Mouse (Mus musculus): ENCODE measurements around the gene Stx12. TPM values are rescaled to one million over a fixed set of nuclear protein-coding genes. Genes with fewer than 3 reads are reported as not detected.

Gene Stx12
- total and polyA plus RNA-seq, 2 experiments from 2014 or later, result 48.5 to 59.7 TPM

DNA sequence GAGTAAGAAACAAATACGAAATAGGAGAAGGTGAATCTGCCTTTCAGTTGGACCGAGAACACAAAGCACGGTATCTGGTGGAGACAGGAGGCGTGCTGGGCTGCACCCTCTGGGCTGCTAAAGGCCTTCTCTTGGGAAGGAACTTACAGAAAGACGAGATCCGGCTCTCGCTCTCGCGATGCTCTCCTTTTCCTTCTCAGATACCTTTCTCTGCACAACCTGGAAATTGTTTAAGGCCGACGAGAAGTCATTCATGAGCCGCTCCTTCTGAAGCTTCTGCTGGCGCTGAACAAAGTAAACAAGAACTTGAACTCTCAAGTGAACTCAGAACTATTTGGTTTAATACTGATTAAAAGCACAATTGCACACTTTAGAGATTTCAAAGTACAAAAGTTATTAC lies 21.3 kb downstream of the Stx12 start:
- H3K4me3 ChIP-seq (ENCODE audit: low read depth, low read length), result no peak overlapping the region
- TF ChIP-seq CTCF (IDR thresholded peaks at IDR 0.05; ENCODE audit: low read depth) (no peak), EP300 (IDR thresholded peaks at IDR 0.05; ENCODE audit: low read depth) (no peak)
- H3K36me3 ChIP-seq (replicated peaks; ENCODE audit: control insufficient read depth, insufficient read depth, low read length), result peaks cover 90% of the 10 kb centered on the region
- 94% methylated on average over 13 of the region's 13 CpGs for WGBS
- ATAC-seq (ENCODE audit: insufficient read depth, low read depth) (no peak), DNase-seq (ENCODE audit: low spot score) (no peak)
- no peak overlapping the region for H3K27ac ChIP-seq (ENCODE audit: low read depth)
- no peaks in the 10 kb centered on the region for H3K9me3 ChIP-seq (replicated peaks; ENCODE audit: control insufficient read depth, low read length)
- H3K27me3 ChIP-seq (ENCODE audit: control insufficient read depth, insufficient read depth, low read length), result no peaks in the 10 kb centered on the region
- no peak overlapping the region for H3K4me2 ChIP-seq (ENCODE audit: low read depth, low read length)
- no peaks in the 10 kb centered on the region for H3K4me1 ChIP-seq (ENCODE audit: control insufficient read depth, insufficient read depth)
- H3K9ac ChIP-seq (replicated peaks; ENCODE audit: low read depth, low read length), result no peak overlapping the region

DNA sequence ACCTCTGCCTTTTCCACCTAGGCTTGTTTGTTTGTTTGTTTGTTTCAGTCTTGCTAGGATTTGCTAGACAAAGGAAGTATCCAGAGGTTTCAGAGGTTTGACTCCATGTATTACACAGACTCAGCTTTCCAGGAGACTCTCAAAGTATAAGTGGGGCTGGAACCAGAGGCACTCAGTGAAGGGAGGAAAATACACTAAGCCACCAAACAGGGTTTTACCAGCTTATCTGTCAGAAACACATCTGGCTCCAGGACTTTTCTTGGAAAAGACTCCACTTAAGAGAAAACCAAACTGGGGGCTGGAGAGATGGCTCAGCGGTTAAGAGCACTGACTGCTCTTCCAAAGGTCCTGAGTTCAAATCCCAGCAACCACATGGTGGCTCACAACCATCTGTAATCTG lies 23.4 kb downstream of the Stx12 start:
- no peaks in the 10 kb centered on the region for H3K9me3 ChIP-seq (replicated peaks; ENCODE audit: control insufficient read depth, low read length)
- no peak for ATAC-seq (ENCODE audit: insufficient read depth, low read depth)
- no peak overlapping the region for H3K27ac ChIP-seq (ENCODE audit: low read depth)
- WGBS, result 96% methylated on average over 1 of the region's 1 CpGs
- no peak overlapping the region for H3K4me2 ChIP-seq (ENCODE audit: low read depth, low read length)
- no peak overlapping the region for H3K4me3 ChIP-seq (ENCODE audit: low read depth, low read length)
- no peak overlapping the region for H3K9ac ChIP-seq (replicated peaks; ENCODE audit: low read depth, low read length)
- peaks cover 90% of the 10 kb centered on the region for H3K36me3 ChIP-seq (replicated peaks; ENCODE audit: control insufficient read depth, insufficient read depth, low read length)
- no peak for TF ChIP-seq EP300 (IDR thresholded peaks at IDR 0.05; ENCODE audit: low read depth)
- TF ChIP-seq CTCF (IDR thresholded peaks at IDR 0.05; ENCODE audit: low read depth), result no peak
- H3K4me1 ChIP-seq (ENCODE audit: control insufficient read depth, insufficient read depth), result no peaks in the 10 kb centered on the region
- no peaks in the 10 kb centered on the region for H3K27me3 ChIP-seq (ENCODE audit: control insufficient read depth, insufficient read depth, low read length)
- DNase-seq (ENCODE audit: low spot score), result no peak

DNA sequence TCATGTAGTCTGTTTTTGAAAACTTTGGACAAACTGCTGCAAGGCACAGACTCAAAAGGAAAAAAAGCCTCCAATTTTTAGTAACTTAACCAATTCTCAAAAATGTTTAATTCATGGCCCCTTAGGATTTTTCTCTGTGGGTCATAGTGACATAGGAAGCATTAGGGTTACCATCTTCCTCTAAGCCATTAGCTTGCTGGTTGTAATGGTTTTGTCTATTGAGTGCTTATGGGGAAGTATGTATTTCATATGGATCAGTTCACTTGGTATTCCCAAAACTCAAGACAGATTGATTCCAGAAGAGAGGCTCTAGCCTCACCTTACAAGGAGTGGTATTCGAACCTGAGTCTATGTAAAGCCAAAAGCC lies 40.6 kb downstream of the Stx12 start:
- WGBS, result 84% methylated on average over 1 of the region's 1 CpGs
- no peaks in the 10 kb centered on the region for H3K9me3 ChIP-seq (replicated peaks; ENCODE audit: control insufficient read depth, low read length)

DNA sequence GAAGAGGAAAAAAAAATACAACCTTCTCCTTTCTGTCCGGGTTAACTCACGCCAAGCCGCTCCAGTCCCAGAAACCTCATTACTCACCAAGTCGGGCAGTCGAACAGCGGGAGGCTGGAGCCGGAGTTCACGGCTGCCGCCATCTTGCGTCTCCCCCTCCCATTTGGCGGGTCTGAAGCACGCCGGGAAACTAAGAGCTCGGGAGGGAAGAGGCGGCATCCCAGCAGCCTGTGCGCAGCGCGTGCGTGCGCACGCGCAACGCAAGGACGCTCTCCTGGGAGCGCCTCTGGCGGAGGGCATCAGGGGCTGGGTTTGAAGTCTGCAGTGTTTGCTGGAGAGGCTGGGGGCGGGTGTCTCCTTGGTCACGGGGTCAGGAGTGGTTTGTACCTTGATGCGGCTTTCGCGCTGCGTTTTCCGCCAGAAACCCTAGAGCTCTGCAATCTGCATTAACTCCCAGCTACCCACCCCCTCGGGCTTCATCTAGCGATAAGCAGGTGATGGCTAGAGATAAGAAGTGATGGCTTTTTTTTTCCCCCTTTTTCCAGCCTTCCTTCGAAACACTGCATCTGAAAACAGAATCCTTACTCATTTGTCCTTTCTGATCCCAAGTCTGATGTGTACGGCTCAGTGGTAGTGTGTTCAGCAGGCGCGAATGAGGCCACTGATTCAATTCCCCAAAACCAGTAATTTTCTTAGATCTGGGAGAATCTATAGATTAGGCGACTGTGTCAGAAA lies 41.2 kb downstream of the Stx12 start, which contains the start of gene Ppp1r8:
Gene Ppp1r8, minus strand, starts transcription at position 200 of the 735 bp plus-strand sequence.
- WGBS, result 1% methylated on average over 40 of the region's 40 CpGs
- Histone ChIP-seq H3K36me3 (replicated peaks; ENCODE audit: control insufficient read depth, insufficient read depth, low read length) (peaks cover 26% of the 10 kb centered on the region), H3K4me1 (ENCODE audit: control insufficient read depth, insufficient read depth) (peaks cover 14% of the 10 kb centered on the region), H3K27me3 (ENCODE audit: control insufficient read depth, insufficient read depth, low read length) (no peaks in the 10 kb centered on the region), H3K27ac (ENCODE audit: low read depth) (peak within 1 kb of the TSS; percentile 73), H3K4me3 (ENCODE audit: low read depth, low read length) (peak within 1 kb of the TSS; percentile 81), H3K9me3 (replicated peaks; ENCODE audit: control insufficient read depth, low read length) (no peaks in the 10 kb centered on the region), H3K9ac (replicated peaks; ENCODE audit: low read depth, low read length) (peak within 1 kb of the TSS; percentile 87), H3K4me2 (ENCODE audit: low read depth, low read length) (peak within 1 kb of the TSS; percentile 98)
- DNase-seq (ENCODE audit: low spot score) (peak; percentile 97), ATAC-seq (ENCODE audit: insufficient read depth, low read depth) (peak; percentile 100)
- TF ChIP-seq EP300 (IDR thresholded peaks at IDR 0.05; ENCODE audit: low read depth), result no peak
- TF ChIP-seq CTCF (IDR thresholded peaks at IDR 0.05; ENCODE audit: low read depth), result peak; percentile 51

More for the DNA sequence above, 40.6 kb downstream of the Stx12 start:
- Histone ChIP-seq H3K9ac (replicated peaks; ENCODE audit: low read depth, low read length) (no peak overlapping the region), H3K4me3 (ENCODE audit: low read depth, low read length) (peak overlapping the region; percentile 81; the same call in 1 of the 2 replicates), H3K36me3 (replicated peaks; ENCODE audit: control insufficient read depth, insufficient read depth, low read length) (peaks cover 21% of the 10 kb centered on the region), H3K4me2 (ENCODE audit: low read depth, low read length) (peak overlapping the region; percentile 98), H3K27me3 (ENCODE audit: control insufficient read depth, insufficient read depth, low read length) (no peaks in the 10 kb centered on the region), H3K4me1 (ENCODE audit: control insufficient read depth, insufficient read depth) (peaks cover 14% of the 10 kb centered on the region), H3K27ac (ENCODE audit: low read depth) (no peak overlapping the region)
- DNase-seq (ENCODE audit: low spot score) (no peak), ATAC-seq (ENCODE audit: insufficient read depth, low read depth) (no peak)
- TF ChIP-seq EP300 (IDR thresholded peaks at IDR 0.05; ENCODE audit: low read depth) (no peak), CTCF (IDR thresholded peaks at IDR 0.05; ENCODE audit: low read depth) (no peak)

DNA sequence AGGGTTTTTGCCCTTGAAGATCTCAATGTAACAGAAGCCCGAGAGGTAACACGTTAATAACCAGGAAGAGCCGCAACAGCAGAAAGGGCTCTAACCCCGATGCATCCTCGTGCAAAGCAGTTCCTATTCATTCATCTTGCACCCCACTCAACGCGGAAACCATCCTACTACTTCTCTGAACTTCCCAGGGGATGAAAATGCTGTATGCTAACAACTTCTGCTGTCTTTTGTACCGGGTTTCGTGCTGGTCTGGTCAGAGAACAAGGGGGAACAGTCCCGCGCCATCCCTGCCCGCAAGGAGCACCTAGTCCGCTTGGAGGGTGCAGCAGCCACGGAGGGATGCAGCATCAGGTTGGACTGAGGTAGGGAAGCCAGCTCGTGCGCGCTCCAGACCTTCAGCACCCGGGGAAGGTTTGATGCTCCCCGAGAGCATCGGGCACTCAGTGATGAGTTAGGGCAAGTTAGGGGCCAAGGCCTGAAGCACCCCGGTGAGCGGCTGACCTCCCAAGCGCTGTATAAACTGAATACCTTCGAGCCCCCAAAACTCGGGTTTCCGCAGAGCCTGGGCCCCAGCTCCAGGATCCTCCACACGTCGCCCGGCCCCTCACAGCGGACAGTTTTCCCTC lies 41.9 kb downstream of the Stx12 start:
- TF ChIP-seq CTCF (IDR thresholded peaks at IDR 0.05; ENCODE audit: low read depth) (no peak), EP300 (IDR thresholded peaks at IDR 0.05; ENCODE audit: low read depth) (no peak)
- Histone ChIP-seq H3K4me2 (ENCODE audit: low read depth, low read length) (peak overlapping the region; percentile 98), H3K27me3 (ENCODE audit: control insufficient read depth, insufficient read depth, low read length) (no peaks in the 10 kb centered on the region), H3K36me3 (replicated peaks; ENCODE audit: control insufficient read depth, insufficient read depth, low read length) (peaks cover 29% of the 10 kb centered on the region), H3K9me3 (replicated peaks; ENCODE audit: control insufficient read depth, low read length) (no peaks in the 10 kb centered on the region), H3K4me3 (ENCODE audit: low read depth, low read length) (peak overlapping the region; percentile 81), H3K9ac (replicated peaks; ENCODE audit: low read depth, low read length) (peak overlapping the region; percentile 87), H3K4me1 (ENCODE audit: control insufficient read depth, insufficient read depth) (peaks cover 14% of the 10 kb centered on the region), H3K27ac (ENCODE audit: low read depth) (peak overlapping the region; percentile 73)
- under 1% methylated on average over 30 of the region's 30 CpGs for WGBS
- peak; percentile 7 for DNase-seq (ENCODE audit: low spot score)
- ATAC-seq (ENCODE audit: insufficient read depth, low read depth), result peak; percentile 4; the same call in 1 of the 2 replicates
